Mouse (Mus musculus): ENCODE measurements around the gene Dcaf1.

Gene Dcaf1

GRCm38 (mm10) chr9:106821618-106822380 is at the start of gene Dcaf1:
TSS of gene Dcaf1 (plus strand) at chr9:106821874.
- DNase-seq (ENCODE audit: low spot score) = peak; percentile 96

GRCm38 (mm10) chr9:106776116-106776515 is 45.6 kb upstream of the Dcaf1 start:
- DNase-seq (ENCODE audit: low spot score) = no peak

- no peak for DNase-seq (ENCODE audit: low spot score)
These were observed 44.3 kb upstream of the Dcaf1 start for GRCm38 (mm10) chr9:106777423-106777822.

- DNase-seq (ENCODE audit: low spot score) = no peak
These were observed 43.4 kb upstream of the Dcaf1 start for GRCm38 (mm10) chr9:106778319-106778718.

- DNase-seq (ENCODE audit: low spot score) = no peak
These were observed 41.6 kb upstream of the Dcaf1 start for GRCm38 (mm10) chr9:106780086-106780485.

- DNase-seq (ENCODE audit: low spot score) = no peak
These were observed 38.1 kb upstream of the Dcaf1 start for GRCm38 (mm10) chr9:106783554-106783953.

- no peak for DNase-seq (ENCODE audit: low spot score)
These were observed 36.5 kb upstream of the Dcaf1 start for GRCm38 (mm10) chr9:106785206-106785605.

- DNase-seq (ENCODE audit: low spot score) = peak; percentile 33
These were observed 33.5 kb upstream of the Dcaf1 start for GRCm38 (mm10) chr9:106787979-106788811.

- DNase-seq (ENCODE audit: low spot score) = peak; percentile 83
These were observed 32.8 kb upstream of the Dcaf1 start, which contains the start of gene Rad54l2 for GRCm38 (mm10) chr9:106788812-106789321. TSS of gene Rad54l2 (minus strand) at chr9:106789194.

GRCm38 (mm10) chr9:106789363-106789762 is 32.3 kb upstream of the Dcaf1 start:
- DNase-seq (ENCODE audit: low spot score) = peak; percentile 6

GRCm38 (mm10) chr9:106790831-106791230 is 30.8 kb upstream of the Dcaf1 start:
- no peak for DNase-seq (ENCODE audit: low spot score)

GRCm38 (mm10) chr9:106806503-106806902 is 15.2 kb upstream of the Dcaf1 start:
- DNase-seq (ENCODE audit: low spot score) = no peak

GRCm38 (mm10) chr9:106818191-106818590 is 3.5 kb upstream of the Dcaf1 start:
- DNase-seq (ENCODE audit: low spot score) = no peak

GRCm38 (mm10) chr9:106819201-106819600 is 2.5 kb upstream of the Dcaf1 start:
- DNase-seq (ENCODE audit: low spot score) = peak; percentile 15

- peak; percentile 4 for DNase-seq (ENCODE audit: low spot score)
These were observed 540 bp upstream of the Dcaf1 start for GRCm38 (mm10) chr9:106821050-106821617.

GRCm38 (mm10) chr9:106822381-106823104 is 869 bp downstream of the Dcaf1 start:
- peak; percentile 87 for DNase-seq (ENCODE audit: low spot score)

- no peak for DNase-seq (ENCODE audit: low spot score)
These were observed 18.9 kb downstream of the Dcaf1 start for GRCm38 (mm10) chr9:106840569-106840968.

- DNase-seq (ENCODE audit: low spot score) = no peak
These were observed 21.1 kb downstream of the Dcaf1 start for GRCm38 (mm10) chr9:106842800-106843199.

- DNase-seq (ENCODE audit: low spot score) = no peak
These were observed 35.0 kb downstream of the Dcaf1 start for GRCm38 (mm10) chr9:106856664-106857063.

- no peak for DNase-seq (ENCODE audit: low spot score)
These were observed 36.4 kb downstream of the Dcaf1 start for GRCm38 (mm10) chr9:106858036-106858435.

- no peak for DNase-seq (ENCODE audit: low spot score)
These were observed 52.5 kb downstream of the Dcaf1 start for GRCm38 (mm10) chr9:106874216-106874615.

- DNase-seq (ENCODE audit: low spot score) = no peak
These were observed 55.0 kb downstream of the Dcaf1 start for GRCm38 (mm10) chr9:106876666-106877065.

Data from embryo, embryonic 10 days (tissue).